Mouse (Mus musculus): Measurements from ENCODE around the gene Hcar2.

GRCm38 (mm10) chr5:123863934-123864333, 1.4 kb downstream of the Hcar2 start:
- TF ChIP-seq CTCF (IDR thresholded peaks at IDR 0.05; ENCODE audit: borderline replicate concordance, control insufficient read depth, extremely low read depth, insufficient read depth, low read length, poor library complexity) (no peak), POLR2A (IDR thresholded peaks at IDR 0.05; ENCODE audit: control insufficient read depth, extremely low read depth, insufficient read depth, low read length, poor library complexity) (no peak)
